Mouse (Mus musculus) frontal cortex, adult 2 months (tissue): ENCODE data around the gene Lrrn4cl. TPM values are rescaled to one million over a fixed set of nuclear protein-coding genes. Genes with fewer than 3 reads are reported as not detected.

ENCODE experiments used
- polyA plus RNA-seq: library from polyadenylated mRNA; depleted of rRNA; stranded (reverse); fragments of >200 nt; gene quantifications from 2 replicates; pipeline ENCODE4 v1.2.3, GENCODE M21; 2012; rRNA removed

The Lrrn4cl gene
- polyA plus RNA-seq, 1 experiment, result 0.96 TPM

Other genes starting within 250 kb of the Lrrn4cl start
- gene Slc22a6, start 232.7 kb upstream of the Lrrn4cl start, polyA plus RNA-seq, result 5.6 and 9.2 TPM in 2 replicates
- 78.1 and 81.1 TPM in 2 replicates for gene Chrm1, start 187.0 kb upstream of the Lrrn4cl start, polyA plus RNA-seq
- gene Slc3a2, start 127.4 kb upstream of the Lrrn4cl start, polyA plus RNA-seq, result 183 and 188 TPM in 2 replicates
- 48.9 and 49.2 TPM in 2 replicates for gene Wdr74, start 114.9 kb upstream of the Lrrn4cl start, polyA plus RNA-seq
- gene 1700092M07Rik, start 110.0 kb upstream of the Lrrn4cl start, polyA plus RNA-seq, result 0.34 and 0.92 TPM in 2 replicates
- gene Stx5a, start 109.4 kb upstream of the Lrrn4cl start, polyA plus RNA-seq, result 111 and 130 TPM in 2 replicates
- 128 and 139 TPM in 2 replicates for gene Nxf1, start 93.7 kb upstream of the Lrrn4cl start, polyA plus RNA-seq
- 124 and 140 TPM in 2 replicates for gene Tmem223, start 79.8 kb upstream of the Lrrn4cl start, polyA plus RNA-seq
- 16.9 and 18.1 TPM in 2 replicates for gene Tmem179b, start 76.3 kb upstream of the Lrrn4cl start, polyA plus RNA-seq
- gene Taf6l, start 64.4 kb upstream of the Lrrn4cl start, polyA plus RNA-seq, result 15.8 and 17.4 TPM in 2 replicates
- gene Polr2g, start 52.2 kb upstream of the Lrrn4cl start, polyA plus RNA-seq, result 159 and 171 TPM in 2 replicates
- 3.8 and 4.6 TPM in 2 replicates for gene Zbtb3, start 48.2 kb upstream of the Lrrn4cl start, polyA plus RNA-seq
- 27.2 and 30.9 TPM in 2 replicates for gene Ttc9c, start 31.4 kb upstream of the Lrrn4cl start, polyA plus RNA-seq
- 92.6 and 96.8 TPM in 2 replicates for gene Hnrnpul2, start 30.8 kb upstream of the Lrrn4cl start, polyA plus RNA-seq
- gene AC129217.1, start 21.0 kb upstream of the Lrrn4cl start, polyA plus RNA-seq, result not detected in 2 replicates
- 122 and 130 TPM in 2 replicates for gene Bscl2, start 13.3 kb upstream of the Lrrn4cl start, polyA plus RNA-seq
- 248 and 262 TPM in 2 replicates for gene Gng3, start 11.6 kb upstream of the Lrrn4cl start, polyA plus RNA-seq
- 129 and 137 TPM in 2 replicates for gene Ubxn1, start 20.7 kb downstream of the Lrrn4cl start, polyA plus RNA-seq
- 67.7 and 70.4 TPM in 2 replicates for gene Uqcc3, start 30.2 kb downstream of the Lrrn4cl start, polyA plus RNA-seq
- 3.7 and 4.0 TPM in 2 replicates for gene Lbhd1, start 33.0 kb downstream of the Lrrn4cl start, polyA plus RNA-seq
- not detected in 2 replicates for gene Gm49403, start 33.2 kb downstream of the Lrrn4cl start, polyA plus RNA-seq
- 36.6 and 41.3 TPM in 2 replicates for gene 1810009A15Rik, start 38.1 kb downstream of the Lrrn4cl start, polyA plus RNA-seq
- not detected in 2 replicates for gene Gm49416, start 38.2 kb downstream of the Lrrn4cl start, polyA plus RNA-seq
- 14.8 and 15.8 TPM in 2 replicates for gene Ints5, start 42.2 kb downstream of the Lrrn4cl start, polyA plus RNA-seq
- gene Ganab, start 47.3 kb downstream of the Lrrn4cl start, polyA plus RNA-seq, result 87.7 and 95.2 TPM in 2 replicates
- 190 and 210 TPM in 2 replicates for gene B3gat3, start 69.6 kb downstream of the Lrrn4cl start, polyA plus RNA-seq
- 8.3 and 9.6 TPM in 2 replicates for gene Rom1, start 78.6 kb downstream of the Lrrn4cl start, polyA plus RNA-seq
- 13.9 and 14.1 TPM in 2 replicates for gene Eml3, start 78.8 kb downstream of the Lrrn4cl start, polyA plus RNA-seq
- gene Mta2, start 91.1 kb downstream of the Lrrn4cl start, polyA plus RNA-seq, result 27.6 and 31.0 TPM in 2 replicates
- 19.6 and 20.5 TPM in 2 replicates for gene Tut1, start 103.1 kb downstream of the Lrrn4cl start, polyA plus RNA-seq
- gene Eef1g, start 116.3 kb downstream of the Lrrn4cl start, polyA plus RNA-seq, result 257 and 281 TPM in 2 replicates
- 6.8 and 7.5 TPM in 2 replicates for gene Ahnak, start 138.5 kb downstream of the Lrrn4cl start, polyA plus RNA-seq
- 0.42 and 0.44 TPM in 2 replicates for gene Scgb1a1, start 237.2 kb downstream of the Lrrn4cl start, polyA plus RNA-seq